Mouse (Mus musculus): ENCODE data around the gene 3110082I17Rik.
"Not testable (repeated sequence)": the region's sequence is repeated elsewhere in the genome, so short reads cannot be mapped to it uniquely, and the experiment has no call there.

Gene 3110082I17Rik

GRCm38 (mm10) chr5:139351628-139352027, 108.7 kb downstream of the 3110082I17Rik start:
- no peak for DNase-seq (ENCODE audit: low spot score)

GRCm38 (mm10) chr5:139351134-139351533, 109.2 kb downstream of the 3110082I17Rik start, which contains the start of gene Cox19:
Gene Cox19 (minus strand): TSS chr5:139351418.
- DNase-seq (ENCODE audit: low spot score): no peak

- no peak for DNase-seq (ENCODE audit: low spot score)
Observed at GRCm38 (mm10) chr5:139349713-139350112, 110.6 kb downstream of the 3110082I17Rik start.

GRCm38 (mm10) chr5:139347225-139347624, 113.1 kb downstream of the 3110082I17Rik start:
- DNase-seq (ENCODE audit: low spot score): no peak

- no peak for DNase-seq (ENCODE audit: low spot score)
Observed at GRCm38 (mm10) chr5:139345364-139345714, 115.0 kb downstream of the 3110082I17Rik start.

- peak; percentile 93 for DNase-seq (ENCODE audit: low spot score)
Observed at GRCm38 (mm10) chr5:139344687-139345363, 115.5 kb downstream of the 3110082I17Rik start.

GRCm38 (mm10) chr5:139344021-139344686, 116.2 kb downstream of the 3110082I17Rik start:
- peak; percentile 78 for DNase-seq (ENCODE audit: low spot score)

GRCm38 (mm10) chr5:139338891-139339290, 121.4 kb downstream of the 3110082I17Rik start:
- DNase-seq (ENCODE audit: low spot score): no peak

- no peak for DNase-seq (ENCODE audit: low spot score)
Observed at GRCm38 (mm10) chr5:139338403-139338802, 121.9 kb downstream of the 3110082I17Rik start.

- no peak for DNase-seq (ENCODE audit: low spot score)
Observed at GRCm38 (mm10) chr5:139337826-139338370, 122.4 kb downstream of the 3110082I17Rik start.

- DNase-seq (ENCODE audit: low spot score): no peak
Observed at GRCm38 (mm10) chr5:139335634-139336033, 124.7 kb downstream of the 3110082I17Rik start.

- DNase-seq (ENCODE audit: low spot score): not testable (repeated sequence)
Observed at GRCm38 (mm10) chr5:139334394-139334793, 125.9 kb downstream of the 3110082I17Rik start.

- DNase-seq (ENCODE audit: low spot score): no peak
Observed at GRCm38 (mm10) chr5:139333301-139334013, 126.9 kb downstream of the 3110082I17Rik start.

GRCm38 (mm10) chr5:139332590-139333272, 127.6 kb downstream of the 3110082I17Rik start:
- no peak for DNase-seq (ENCODE audit: low spot score)

- DNase-seq (ENCODE audit: low spot score): peak; percentile 51
Observed at GRCm38 (mm10) chr5:139331742-139332141, 128.6 kb downstream of the 3110082I17Rik start.

GRCm38 (mm10) chr5:139330766-139331165, 129.6 kb downstream of the 3110082I17Rik start:
- no peak for DNase-seq (ENCODE audit: low spot score)

GRCm38 (mm10) chr5:139327634-139328020, 132.7 kb downstream of the 3110082I17Rik start:
- DNase-seq (ENCODE audit: low spot score): no peak

GRCm38 (mm10) chr5:139326986-139327633, 133.2 kb downstream of the 3110082I17Rik start:
- no peak for DNase-seq (ENCODE audit: low spot score)

GRCm38 (mm10) chr5:139326111-139326696, 134.1 kb downstream of the 3110082I17Rik start:
- no peak for DNase-seq (ENCODE audit: low spot score)

- peak; percentile 58 for DNase-seq (ENCODE audit: low spot score)
Observed at GRCm38 (mm10) chr5:139325395-139325966, 134.8 kb downstream of the 3110082I17Rik start, which contains the start of gene Adap1. Gene Adap1 (minus strand): TSS chr5:139325622.

All from T-cell, adult 2 months (primary cell).